Mouse (Mus musculus): ENCODE measurements around the gene Homer1. TPM values are rescaled to one million over a fixed set of nuclear protein-coding genes. Genes with fewer than 3 reads are reported as not detected.

Gene Homer1
- polyA plus RNA-seq, 1 experiment from 2014 or later: 1.7 TPM

DNA sequence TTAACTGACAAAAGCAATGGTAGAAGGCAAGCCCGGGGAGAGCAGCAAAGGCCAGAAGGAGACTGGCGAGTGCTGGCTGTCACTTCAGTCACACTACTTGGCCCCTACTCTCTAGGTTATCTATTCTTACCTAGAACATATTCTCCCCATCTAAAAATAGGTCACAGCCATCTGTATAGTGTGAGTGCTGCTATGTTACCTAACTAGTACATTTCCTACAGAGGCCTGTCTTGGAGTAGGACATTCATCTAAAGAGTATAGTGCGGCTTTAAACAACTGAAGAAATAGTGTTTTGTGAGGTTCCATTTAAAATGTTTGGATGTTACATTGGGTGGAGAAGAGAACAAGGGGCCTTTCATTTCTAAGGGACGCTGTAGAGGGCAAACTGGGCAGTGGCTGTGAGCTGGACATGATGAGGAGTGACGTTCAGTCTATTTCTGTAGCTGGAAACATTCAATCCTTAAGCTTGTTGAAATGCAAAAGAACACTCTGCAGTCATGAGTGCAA, 100.3 kb downstream of the Homer1 start:
- no peak overlapping the region for H3K4me3 ChIP-seq (ENCODE audit: low read depth, low read length)
- H3K9ac ChIP-seq (ENCODE audit: low read depth, low read length): no peak overlapping the region
- 0 out of 2 replicates have a peak, but pooled peaks have one; percentile 45 for ATAC-seq (ENCODE audit: low read depth)
- no peaks in the 10 kb centered on the region for H3K9me3 ChIP-seq (replicated peaks; ENCODE audit: control insufficient read depth, low read length)
- no peaks in the 10 kb centered on the region for H3K27me3 ChIP-seq (ENCODE audit: control insufficient read depth, insufficient read depth, low read depth, low read length)
- H3K36me3 ChIP-seq (ENCODE audit: control insufficient read depth, insufficient read depth): peaks cover 3% of the 10 kb centered on the region
- no peaks in the 10 kb centered on the region; the same call in 1 of the 2 replicates for H3K4me1 ChIP-seq (ENCODE audit: control insufficient read depth, low read depth, low read length)
- no peak overlapping the region for H3K4me2 ChIP-seq (ENCODE audit: low read depth, low read length)
- WGBS (ENCODE audit: insufficient replicate concordance): 78% methylated on average over 5 of the region's 5 CpGs
- H3K27ac ChIP-seq (ENCODE audit: low read length): no peak overlapping the region

GRCm38 (mm10) chr13:93401947-93402346, 102.5 kb downstream of the Homer1 start:
- no peak for ATAC-seq (ENCODE audit: low read depth)
- Histone ChIP-seq H3K4me3 (ENCODE audit: low read depth, low read length) (no peak overlapping the region), H3K36me3 (ENCODE audit: control insufficient read depth, insufficient read depth) (peaks cover 3% of the 10 kb centered on the region), H3K27ac (ENCODE audit: low read length) (no peak overlapping the region), H3K9me3 (replicated peaks; ENCODE audit: control insufficient read depth, low read length) (no peaks in the 10 kb centered on the region), H3K9ac (ENCODE audit: low read depth, low read length) (no peak overlapping the region), H3K4me1 (ENCODE audit: control insufficient read depth, low read depth, low read length) (no peaks in the 10 kb centered on the region; the same call in 1 of the 2 replicates), H3K4me2 (ENCODE audit: low read depth, low read length) (no peak overlapping the region), H3K27me3 (ENCODE audit: control insufficient read depth, insufficient read depth, low read depth, low read length) (no peaks in the 10 kb centered on the region)
- WGBS (ENCODE audit: insufficient replicate concordance): 86% methylated on average over 7 of the region's 7 CpGs

DNA sequence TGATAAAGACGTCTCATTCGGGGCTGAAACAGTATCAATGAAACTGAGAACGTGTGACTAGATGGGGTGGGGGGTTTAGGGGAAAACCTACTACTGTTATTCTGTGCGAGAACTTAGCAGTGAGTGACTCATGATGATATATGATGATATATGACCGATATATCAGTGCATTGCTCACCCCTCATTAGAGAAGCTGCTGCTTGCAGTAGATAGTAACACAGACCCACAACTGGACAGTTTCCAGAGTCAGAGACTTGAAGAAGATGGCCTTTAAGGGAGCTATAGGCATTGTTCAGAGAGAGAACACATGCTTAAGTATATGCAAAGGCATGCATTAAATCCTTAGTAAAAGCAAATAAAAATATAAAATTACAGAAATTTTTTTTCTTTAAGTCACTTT, 107.4 kb downstream of the Homer1 start:
- no peak overlapping the region for H3K9ac ChIP-seq (ENCODE audit: low read depth, low read length)
- H3K27ac ChIP-seq (ENCODE audit: low read length): no peak overlapping the region
- no peak overlapping the region for H3K4me2 ChIP-seq (ENCODE audit: low read depth, low read length)
- no peaks in the 10 kb centered on the region for H3K4me1 ChIP-seq (ENCODE audit: control insufficient read depth, low read depth, low read length)
- H3K4me3 ChIP-seq (ENCODE audit: low read depth, low read length): no peak overlapping the region
- H3K27me3 ChIP-seq (ENCODE audit: control insufficient read depth, insufficient read depth, low read depth, low read length): no peaks in the 10 kb centered on the region
- no peaks in the 10 kb centered on the region; the same call in 1 of the 2 replicates for H3K36me3 ChIP-seq (ENCODE audit: control insufficient read depth, insufficient read depth)
- WGBS (ENCODE audit: insufficient replicate concordance): 49% methylated on average over 5 of the region's 5 CpGs
- ATAC-seq (ENCODE audit: low read depth): no peak
- H3K9me3 ChIP-seq (replicated peaks; ENCODE audit: control insufficient read depth, low read length): no peaks in the 10 kb centered on the region

- Histone ChIP-seq H3K27ac (ENCODE audit: low read length) (no peak overlapping the region), H3K4me3 (ENCODE audit: low read depth, low read length) (no peak overlapping the region), H3K4me2 (ENCODE audit: low read depth, low read length) (no peak overlapping the region), H3K27me3 (ENCODE audit: control insufficient read depth, insufficient read depth, low read depth, low read length) (no peaks in the 10 kb centered on the region), H3K9me3 (replicated peaks; ENCODE audit: control insufficient read depth, low read length) (no peaks in the 10 kb centered on the region), H3K4me1 (ENCODE audit: control insufficient read depth, low read depth, low read length) (no peaks in the 10 kb centered on the region), H3K9ac (ENCODE audit: low read depth, low read length) (no peak overlapping the region), H3K36me3 (ENCODE audit: control insufficient read depth, insufficient read depth) (no peaks in the 10 kb centered on the region)
- 72% methylated on average over 4 of the region's 4 CpGs for WGBS (ENCODE audit: insufficient replicate concordance)
- no peak for ATAC-seq (ENCODE audit: low read depth)
Observed at GRCm38 (mm10) chr13:93410343-93410742, 110.9 kb downstream of the Homer1 start.

GRCm38 (mm10) chr13:93415055-93415454, 115.6 kb downstream of the Homer1 start:
- Histone ChIP-seq H3K4me3 (ENCODE audit: low read depth, low read length) (no peak overlapping the region), H3K4me2 (ENCODE audit: low read depth, low read length) (no peak overlapping the region), H3K27ac (ENCODE audit: low read length) (no peak overlapping the region), H3K36me3 (ENCODE audit: control insufficient read depth, insufficient read depth) (no peaks in the 10 kb centered on the region), H3K4me1 (ENCODE audit: control insufficient read depth, low read depth, low read length) (no peaks in the 10 kb centered on the region), H3K27me3 (ENCODE audit: control insufficient read depth, insufficient read depth, low read depth, low read length) (no peaks in the 10 kb centered on the region), H3K9me3 (replicated peaks; ENCODE audit: control insufficient read depth, low read length) (no peaks in the 10 kb centered on the region), H3K9ac (ENCODE audit: low read depth, low read length) (no peak overlapping the region)
- WGBS (ENCODE audit: insufficient replicate concordance): 77% methylated on average over 5 of the region's 5 CpGs
- no peak for ATAC-seq (ENCODE audit: low read depth)

DNA sequence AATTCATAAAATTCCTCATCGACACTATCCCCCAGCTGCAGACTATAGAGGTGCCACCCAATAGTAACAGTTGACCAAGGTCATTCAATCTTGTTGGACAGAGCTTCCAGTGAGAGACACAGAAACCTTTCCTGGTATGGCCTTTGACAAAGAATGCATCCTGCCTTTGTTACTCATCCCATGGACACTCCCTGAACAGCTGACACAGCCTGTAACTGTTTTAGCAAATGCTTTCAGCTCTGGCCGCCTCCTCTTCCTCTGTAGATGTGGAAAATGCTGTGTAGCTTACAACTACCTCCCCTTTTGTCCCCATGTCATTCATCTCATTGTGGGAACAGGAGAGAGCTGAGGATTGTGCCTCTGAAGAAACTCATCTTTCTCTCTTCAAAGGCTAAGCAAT, 118.9 kb downstream of the Homer1 start:
- Histone ChIP-seq H3K4me1 (ENCODE audit: control insufficient read depth, low read depth, low read length) (peaks cover 2% of the 10 kb centered on the region; the same call in 1 of the 2 replicates), H3K4me3 (ENCODE audit: low read depth, low read length) (no peak overlapping the region), H3K27ac (ENCODE audit: low read length) (no peak overlapping the region), H3K9me3 (replicated peaks; ENCODE audit: control insufficient read depth, low read length) (no peaks in the 10 kb centered on the region), H3K27me3 (ENCODE audit: control insufficient read depth, insufficient read depth, low read depth, low read length) (no peaks in the 10 kb centered on the region), H3K36me3 (ENCODE audit: control insufficient read depth, insufficient read depth) (no peaks in the 10 kb centered on the region), H3K9ac (ENCODE audit: low read depth, low read length) (no peak overlapping the region), H3K4me2 (ENCODE audit: low read depth, low read length) (no peak overlapping the region)
- no peak for ATAC-seq (ENCODE audit: low read depth)
- WGBS (ENCODE audit: insufficient replicate concordance): 67% methylated on average over 2 of the region's 2 CpGs

- H3K36me3 ChIP-seq (ENCODE audit: control insufficient read depth, insufficient read depth): no peaks in the 10 kb centered on the region
- no peak overlapping the region for H3K4me3 ChIP-seq (ENCODE audit: low read depth, low read length)
- no peak for ATAC-seq (ENCODE audit: low read depth)
- no peak overlapping the region for H3K27ac ChIP-seq (ENCODE audit: low read length)
- WGBS (ENCODE audit: insufficient replicate concordance): 78% methylated on average over 2 of the region's 2 CpGs
- H3K4me2 ChIP-seq (ENCODE audit: low read depth, low read length): no peak overlapping the region
- no peak overlapping the region for H3K9ac ChIP-seq (ENCODE audit: low read depth, low read length)
- H3K4me1 ChIP-seq (ENCODE audit: control insufficient read depth, low read depth, low read length): peaks cover 4% of the 10 kb centered on the region; the same call in 1 of the 2 replicates
- H3K27me3 ChIP-seq (ENCODE audit: control insufficient read depth, insufficient read depth, low read depth, low read length): no peaks in the 10 kb centered on the region
- no peaks in the 10 kb centered on the region for H3K9me3 ChIP-seq (replicated peaks; ENCODE audit: control insufficient read depth, low read length)
Observed at GRCm38 (mm10) chr13:93419779-93420178, 120.3 kb downstream of the Homer1 start.

- 74% methylated on average over 2 of the region's 2 CpGs for WGBS (ENCODE audit: insufficient replicate concordance)
- no peak overlapping the region for H3K27ac ChIP-seq (ENCODE audit: low read length)
- H3K9me3 ChIP-seq (replicated peaks; ENCODE audit: control insufficient read depth, low read length): no peaks in the 10 kb centered on the region
- H3K27me3 ChIP-seq (ENCODE audit: control insufficient read depth, insufficient read depth, low read depth, low read length): no peaks in the 10 kb centered on the region
- H3K9ac ChIP-seq (ENCODE audit: low read depth, low read length): no peak overlapping the region
- H3K4me3 ChIP-seq (ENCODE audit: low read depth, low read length): no peak overlapping the region
- no peaks in the 10 kb centered on the region for H3K36me3 ChIP-seq (ENCODE audit: control insufficient read depth, insufficient read depth)
- ATAC-seq (ENCODE audit: low read depth): no peak
- H3K4me1 ChIP-seq (ENCODE audit: control insufficient read depth, low read depth, low read length): peaks cover 21% of the 10 kb centered on the region
- no peak overlapping the region for H3K4me2 ChIP-seq (ENCODE audit: low read depth, low read length)
Observed at GRCm38 (mm10) chr13:93423224-93423623, 123.8 kb downstream of the Homer1 start.

- Histone ChIP-seq H3K36me3 (ENCODE audit: control insufficient read depth, insufficient read depth) (peaks cover 3% of the 10 kb centered on the region; the same call in 1 of the 2 replicates), H3K4me1 (ENCODE audit: control insufficient read depth, low read depth, low read length) (peaks cover 34% of the 10 kb centered on the region), H3K27me3 (ENCODE audit: control insufficient read depth, insufficient read depth, low read depth, low read length) (no peaks in the 10 kb centered on the region), H3K9ac (ENCODE audit: low read depth, low read length) (peak overlapping the region; percentile 54), H3K4me2 (ENCODE audit: low read depth, low read length) (peak overlapping the region; percentile 57), H3K4me3 (ENCODE audit: low read depth, low read length) (peak overlapping the region; percentile 29; the same call in 1 of the 2 replicates), H3K27ac (ENCODE audit: low read length) (peak overlapping the region; percentile 96), H3K9me3 (replicated peaks; ENCODE audit: control insufficient read depth, low read length) (no peaks in the 10 kb centered on the region)
- ATAC-seq (ENCODE audit: low read depth): peak; percentile 93
- 36% methylated on average over 5 of the region's 5 CpGs for WGBS (ENCODE audit: insufficient replicate concordance)
Observed at GRCm38 (mm10) chr13:93427920-93428876, 128.8 kb downstream of the Homer1 start.

Measured in liver, embryonic 16.5 days (tissue).